Comparison of ENCODE assay signal across 9 mouse cellular contexts in the genomic region with DNA sequence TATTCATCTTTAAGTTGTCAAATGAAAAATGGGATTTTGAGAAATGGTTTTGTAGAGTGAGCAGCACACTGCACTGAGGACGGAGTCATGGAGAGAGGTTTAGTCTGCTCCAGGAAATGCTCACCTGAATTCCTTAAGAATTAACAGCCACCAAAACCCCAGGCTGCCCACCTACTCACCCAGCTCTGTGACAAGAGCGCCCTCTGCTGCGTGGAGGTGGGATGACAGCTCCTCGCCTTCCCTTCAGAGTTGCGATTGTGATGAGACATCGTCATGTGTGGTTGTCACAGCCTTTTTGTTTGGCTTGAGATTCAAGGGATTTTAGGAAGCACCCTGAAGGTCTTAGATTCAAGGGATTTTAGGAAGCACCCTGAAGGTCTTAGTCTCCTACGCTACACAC. TPM values are rescaled to one million over a fixed set of nuclear protein-coding genes. Genes with fewer than 3 reads are reported as not detected.
A peak's percentile ranks its signal among the peaks of the same experiment; 100 is the strongest.
DNase-seq lines count a peak whose midpoint lies in the region; ATAC-seq and TF ChIP-seq lines count a peak whose summit lies in the region.
"Had no signal": no experiment of that assay in that cellular context is flagged by ENCODE, and none has a peak within 500 bp of the region (broad histone marks: within the 10 kb centered on the region; RNA-seq: fewer than 3 reads in every experiment).

No protein-coding gene starts in this region.

- peak; percentile 90 for TF ChIP-seq RAD21 in CH12.LX (IDR thresholded peaks at IDR 0.05; ENCODE audit: low read depth, low read length)

- no peak overlapping the region for H3K27ac ChIP-seq in CH12.LX (ENCODE audit: insufficient read depth, low read depth)
- H3K27ac ChIP-seq in gastrocnemius, adult 2 months = no peak overlapping the region

- dilution Hi-C loops in CH12.LX (cut with MboI; ENCODE audit: extremely low pct_ligation_motif_present, extremely low pct_unique_long_range_greater_than_20kb, low sequenced_read_pairs) = no loop called here

- peaks cover 15 to 25% of the 10 kb centered on the region in 2 experiments for H3K36me3 ChIP-seq in CH12.LX (replicated peaks in 1 of 2; ENCODE audit: control insufficient read depth in 1 of 2, insufficient read depth in 1 of 2, low read length in 1 of 2)

- 0 out of 2 replicates have a peak, but pooled peaks have one; percentile 37 for ATAC-seq in monocyte, adult 5-6 weeks (replicated peaks; ENCODE audit: insufficient number of reproducible peaks, low FRiP score, low TSS enrichment, poor library complexity, severe bottlenecking)

- intact Hi-C loops in heart, postnatal 25 days (cut with DNase I) = loop anchor here (1.0 to 2.0 kb wide), 2 partner anchors 24 to 166 kb away; no protein-coding TSS in a partner anchor
- intact Hi-C loops in gastrocnemius, adult 2 months (cut with DNase I) = loop anchor here (1.0 to 2.0 kb wide), 2 partner anchors 26 to 166 kb away; no protein-coding TSS in a partner anchor
- intact Hi-C loops in left cerebral cortex, postnatal 10 days (cut with DNase I) = loop anchor here (5.0 kb wide), 1 partner anchor 159 kb away; no protein-coding TSS in a partner anchor

- no peak overlapping the region for H3K4me2 ChIP-seq in CH12.LX (ENCODE audit: insufficient read depth, low read depth, poor library complexity, severe bottlenecking)

- TF ChIP-seq CTCF in CH12.LX (conservative IDR thresholded peaks at IDR 0.05 in 1 of 2, IDR thresholded peaks at IDR 0.05 in 1 of 2; ENCODE audit: low read depth in 2 of 2, low read length in 2 of 2) = peak; percentile 92 to 97
- TF ChIP-seq CTCF in gastrocnemius, adult 2 months (IDR thresholded peaks at IDR 0.05) = peak; percentile 98

- in situ Hi-C loops in CH12.LX (cut with MboI; ENCODE audit: low pct_ligation_motif_present, low pct_unique_long_range_greater_than_20kb, low sequenced_read_pairs) = no loop called here

- H3K4me3 ChIP-seq in CH12.LX (replicated peaks in 1 of 3; ENCODE audit: low read depth in 2 of 3, low read length in 2 of 3, poor library complexity in 1 of 3) = no peak overlapping the region
- no peak overlapping the region for H3K4me3 ChIP-seq in gastrocnemius, adult 2 months

- H3K9ac ChIP-seq in CH12.LX (ENCODE audit: insufficient read depth, low read depth) = no peak overlapping the region

- DNase-seq in heart, adult 8-10 months (ENCODE audit: low spot score) = peak; percentile 68
- no peak for DNase-seq in heart, postnatal 25 days (ENCODE audit: low spot score)
- DNase-seq in CH12.LX (ENCODE audit: extremely low read depth) = peak; percentile 34
- peak; percentile 56 for DNase-seq in c-Kit-positive CD71-negative TER-119-negative erythroid progenitor cells, embryonic 14.5 days (ENCODE audit: low read depth)
- DNase-seq in gastrocnemius, adult 2 months = peak; percentile 73
- DNase-seq in left cerebral cortex, postnatal 10 days (ENCODE audit: extremely low spot score in 1 of 2, low spot score in 2 of 2) = peak; percentile 49 to 77
- DNase-seq in testis, postnatal 14 days (ENCODE audit: low spot score) = peak; percentile 42

- no peak for TF ChIP-seq EP300 in CH12.LX (IDR thresholded peaks at IDR 0.05; ENCODE audit: low read length)

- no peaks in the 10 kb centered on the region for H3K27me3 ChIP-seq in CH12.LX (replicated peaks)

- H3K4me1 ChIP-seq in CH12.LX (ENCODE audit: control insufficient read depth in 1 of 2, insufficient read depth in 2 of 2) = peaks cover 19 to 24% of the 10 kb centered on the region in 2 experiments

- no peaks in the 10 kb centered on the region for H3K79me2 ChIP-seq in CH12.LX (replicated peaks; ENCODE audit: control insufficient read depth, extremely low read depth, insufficient read depth, poor library complexity, severe bottlenecking)

- no peaks in the 10 kb centered on the region for H3K9me3 ChIP-seq in CH12.LX (replicated peaks; ENCODE audit: low read length)

- TF ChIP-seq POLR2A in CH12.LX (IDR thresholded peaks at IDR 0.05; ENCODE audit: low read depth, low read length) = no peak

TF ChIP-seq in CH12.LX, 34 proteins besides CTCF, POLR2A, EP300 and RAD21:
- 0 out of 2 replicates have a peak, but pooled peaks have one; percentile 16 for TF ChIP-seq ZC3H11A (IDR thresholded peaks at IDR 0.05; ENCODE audit: low read depth, low read length)
- peak; percentile 86 for TF ChIP-seq SMC3 (IDR thresholded peaks at IDR 0.05; ENCODE audit: low read depth, low read length)
- no peak for TF ChIP-seq BHLHE40 (IDR thresholded peaks at IDR 0.05; ENCODE audit: low read depth, low read length)
- no peak for TF ChIP-seq POLR2AphosphoS2 (IDR thresholded peaks at IDR 0.05; ENCODE audit: low read depth, low read length)
- 0 out of 2 replicates have a peak, but pooled peaks have one; percentile 20 for TF ChIP-seq MAZ (IDR thresholded peaks at IDR 0.05; ENCODE audit: low read depth, low read length)
TF ChIP-seq in CH12.LX: peak in this region for 3.

RNA-seq across cellular contexts. Expression of gene Aldh4a1, which starts 13.7 kb away (rescaled TPM):
- 100 to 1,000 TPM in 2 of 4 experiments, 10 to 100 TPM in 2; 96.8 to 104 (median 101) TPM for total RNA-seq in heart, adult 8-10 months (2022)
- total RNA-seq in heart, postnatal 25 days (2021) = 10 to 100 TPM; 64.1 to 68.5 TPM
- total RNA-seq in CH12.LX (2012; rRNA removed) (14.3 and 18.0 TPM in 2 replicates), CH12.LX (2014; rRNA removed) (5.5 and 6.5 TPM in 2 replicates)
- 6.1 and 6.5 TPM in 2 replicates for polyA plus RNA-seq in CH12.LX (2012; ENCODE audit: insufficient read length, low read depth)
- total RNA-seq in gastrocnemius, adult 2 months (2021) = 10 to 100 TPM; 58.2 to 75.6 TPM
- total RNA-seq in left cerebral cortex, postnatal 10 days (2021) = 10 to 100 TPM; 18.4 to 19.1 TPM
- total RNA-seq in monocyte, adult 5-6 weeks (2017) = 4.5 to 8.5 TPM (median 6.2 TPM) in 3 replicates

RNA-seq across cellular contexts. Expression of gene Tas1r2, which starts 17.0 kb away (rescaled TPM):
- total RNA-seq in heart, adult 8-10 months (2022) = not detected
- not detected for total RNA-seq in heart, postnatal 25 days (2021)
- total RNA-seq in CH12.LX (2012; rRNA removed) = not detected in 2 replicates
- total RNA-seq in CH12.LX (2014; rRNA removed) = not detected in 2 replicates
- polyA plus RNA-seq in CH12.LX (2012; ENCODE audit: insufficient read length, low read depth) = not detected in 2 replicates
- total RNA-seq in gastrocnemius, adult 2 months (2021) = not detected
- not detected for total RNA-seq in left cerebral cortex, postnatal 10 days (2021)
- total RNA-seq in monocyte, adult 5-6 weeks (2017) = 0.53 TPM in 1 of 3 replicates, not detected in the others
- total RNA-seq: left cerebral cortex, adult 8-10 months had no signal

RNA-seq across cellular contexts. Expression of gene Gm21969, which starts 33.4 kb away (rescaled TPM):
- total RNA-seq in heart, adult 8-10 months (2022) = not detected
- total RNA-seq in heart, postnatal 25 days (2021) = not detected
- total RNA-seq in CH12.LX (2012; rRNA removed) (not detected in 2 replicates), CH12.LX (2014; rRNA removed) (not detected in 2 replicates)
- not detected in 2 replicates for polyA plus RNA-seq in CH12.LX (2012; ENCODE audit: insufficient read length, low read depth)
- not detected for total RNA-seq in gastrocnemius, adult 2 months (2021)
- not detected for total RNA-seq in left cerebral cortex, postnatal 10 days (2021)
- total RNA-seq in monocyte, adult 5-6 weeks (2017) = 1.4 TPM in 1 of 3 replicates, not detected in the others
- total RNA-seq: left cerebral cortex, adult 8-10 months had no signal
